Mouse (Mus musculus): ENCODE results near the gene Fam210b.

DNA sequence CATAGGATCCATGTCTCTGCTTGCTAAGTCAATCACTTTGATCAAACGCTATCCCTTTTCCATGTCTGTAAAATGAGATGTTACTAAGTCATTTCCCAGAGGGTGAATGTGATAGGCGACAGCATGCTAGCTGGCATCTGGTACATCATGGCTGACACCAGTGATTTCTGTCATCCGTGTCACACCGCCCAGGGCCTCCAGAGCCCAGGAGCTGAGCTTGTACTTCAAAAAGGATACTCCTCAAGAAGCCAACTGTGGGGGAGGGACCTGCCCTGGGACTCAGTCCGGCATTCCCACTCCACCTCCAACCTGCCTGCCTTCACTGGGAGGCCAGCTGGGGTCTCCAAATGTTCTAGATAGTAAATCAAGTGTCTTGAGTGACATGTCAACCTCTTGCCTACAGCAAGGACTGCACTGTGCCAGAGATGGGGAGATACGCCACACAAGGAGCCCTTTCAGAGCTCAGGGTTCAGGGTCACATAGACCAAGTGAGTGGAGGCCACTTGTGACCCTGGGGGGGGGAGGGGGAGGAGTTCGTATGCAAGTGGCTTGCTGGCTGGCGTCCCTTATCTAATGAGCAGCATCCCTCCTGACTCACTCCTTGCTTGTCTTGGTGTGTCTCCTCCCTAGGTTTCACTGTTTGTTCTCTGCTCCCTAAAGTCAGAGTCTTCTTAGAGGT is 1.7 kb downstream of the Fam210b start:
- no peak for TF ChIP-seq CTCF (IDR thresholded peaks at IDR 0.05; ENCODE audit: low read depth, low read length)
- TF ChIP-seq GATA1 (IDR thresholded peaks at IDR 0.05; ENCODE audit: borderline replicate concordance, low read length): no peak
